Mouse (Mus musculus): ENCODE results near the gene Hivep2. TPM values are rescaled to one million over a fixed set of nuclear protein-coding genes. Genes with fewer than 3 reads are reported as not detected.

Gene Hivep2
- polyA plus RNA-seq, 1 experiment from 2014 or later = 7.9 TPM

- Histone ChIP-seq H3K9ac (ENCODE audit: low read depth, low read length) (no peak overlapping the region), H3K4me3 (ENCODE audit: low read length) (no peak overlapping the region), H3K9me3 (ENCODE audit: control insufficient read depth, low read length) (no peaks in the 10 kb centered on the region), H3K27ac (ENCODE audit: low read depth, low read length) (no peak overlapping the region), H3K36me3 (ENCODE audit: control insufficient read depth, insufficient read depth, low read length) (no peaks in the 10 kb centered on the region), H3K27me3 (ENCODE audit: control insufficient read depth, insufficient read depth, low read length) (no peaks in the 10 kb centered on the region), H3K4me1 (ENCODE audit: control insufficient read depth, insufficient read depth, low read length) (peaks cover 7% of the 10 kb centered on the region; the same call in 1 of the 2 replicates), H3K4me2 (replicated peaks; ENCODE audit: low read depth, low read length) (no peak overlapping the region)
- ATAC-seq (ENCODE audit: low FRiP score, low TSS enrichment) = no peak
- 86% methylated on average over 12 of the region's 12 CpGs for WGBS
Observed at GRCm38 (mm10) chr10:14085241-14085659, 119.4 kb downstream of the Hivep2 start.

DNA sequence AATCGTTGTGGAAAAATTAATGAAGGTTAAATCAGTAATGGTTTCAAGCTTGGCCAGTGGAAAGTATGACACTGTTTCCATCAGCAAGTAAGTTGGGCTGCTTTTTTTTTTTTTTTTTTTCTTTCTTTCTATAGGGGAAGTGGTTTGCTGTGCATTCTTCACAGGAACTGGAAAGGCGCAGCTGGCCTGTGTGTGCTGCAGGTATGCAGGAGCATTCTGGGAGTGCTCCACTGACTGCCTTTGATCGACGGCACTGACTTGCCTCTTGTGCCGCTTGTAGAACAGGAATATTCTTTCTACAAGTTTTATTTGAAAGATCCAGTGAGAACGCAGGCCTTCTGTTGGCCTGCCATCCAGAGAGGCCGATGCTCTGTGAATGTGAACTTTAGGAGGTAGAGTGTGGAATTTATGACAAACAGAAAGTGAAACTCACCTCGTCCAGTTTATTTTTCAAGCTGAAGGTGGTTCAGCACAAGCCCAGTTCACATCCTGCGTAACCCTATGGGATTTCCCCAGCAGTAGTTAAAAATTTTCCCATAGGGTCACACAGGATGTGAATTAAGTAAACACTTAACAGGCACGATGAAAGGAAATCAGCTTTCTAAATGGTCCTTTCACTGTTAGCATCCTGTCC, 120.1 kb downstream of the Hivep2 start:
- Histone ChIP-seq H3K4me3 (ENCODE audit: low read length) (no peak overlapping the region), H3K36me3 (ENCODE audit: control insufficient read depth, insufficient read depth, low read length) (no peaks in the 10 kb centered on the region), H3K4me1 (ENCODE audit: control insufficient read depth, insufficient read depth, low read length) (peaks cover 7% of the 10 kb centered on the region; the same call in 1 of the 2 replicates), H3K27me3 (ENCODE audit: control insufficient read depth, insufficient read depth, low read length) (no peaks in the 10 kb centered on the region), H3K9me3 (ENCODE audit: control insufficient read depth, low read length) (no peaks in the 10 kb centered on the region), H3K27ac (ENCODE audit: low read depth, low read length) (peak overlapping the region; percentile 53; the same call in 1 of the 2 replicates), H3K9ac (ENCODE audit: low read depth, low read length) (no peak overlapping the region), H3K4me2 (replicated peaks; ENCODE audit: low read depth, low read length) (peak overlapping the region; percentile 15; the same call in 1 of the 2 replicates)
- ATAC-seq (ENCODE audit: low FRiP score, low TSS enrichment) = no peak
- 57% methylated on average over 10 of the region's 10 CpGs for WGBS

- H3K36me3 ChIP-seq (ENCODE audit: control insufficient read depth, insufficient read depth, low read length) = no peaks in the 10 kb centered on the region
- no peak for ATAC-seq (ENCODE audit: low FRiP score, low TSS enrichment)
- no peaks in the 10 kb centered on the region for H3K27me3 ChIP-seq (ENCODE audit: control insufficient read depth, insufficient read depth, low read length)
- H3K4me3 ChIP-seq (ENCODE audit: low read length) = no peak overlapping the region
- H3K27ac ChIP-seq (ENCODE audit: low read depth, low read length) = no peak overlapping the region
- WGBS = 69% methylated on average over 7 of the region's 7 CpGs
- H3K9me3 ChIP-seq (ENCODE audit: control insufficient read depth, low read length) = 0 out of 2 replicates have a peak, but pooled peaks cover 3% of the 10 kb centered on the region
- H3K4me1 ChIP-seq (ENCODE audit: control insufficient read depth, insufficient read depth, low read length) = peaks cover 7% of the 10 kb centered on the region; the same call in 1 of the 2 replicates
- H3K9ac ChIP-seq (ENCODE audit: low read depth, low read length) = no peak overlapping the region
- no peak overlapping the region for H3K4me2 ChIP-seq (replicated peaks; ENCODE audit: low read depth, low read length)
Observed at GRCm38 (mm10) chr10:14087316-14087715, 121.4 kb downstream of the Hivep2 start.

- no peak for ATAC-seq (ENCODE audit: low FRiP score, low TSS enrichment)
- no peak overlapping the region for H3K4me3 ChIP-seq (ENCODE audit: low read length)
- H3K36me3 ChIP-seq (ENCODE audit: control insufficient read depth, insufficient read depth, low read length) = no peaks in the 10 kb centered on the region
- no peak overlapping the region for H3K27ac ChIP-seq (ENCODE audit: low read depth, low read length)
- 0 out of 2 replicates have a peak, but pooled peaks cover 3% of the 10 kb centered on the region for H3K9me3 ChIP-seq (ENCODE audit: control insufficient read depth, low read length)
- no peaks in the 10 kb centered on the region for H3K27me3 ChIP-seq (ENCODE audit: control insufficient read depth, insufficient read depth, low read length)
- WGBS = 58% methylated on average over 9 of the region's 9 CpGs
- no peak overlapping the region for H3K9ac ChIP-seq (ENCODE audit: low read depth, low read length)
- H3K4me2 ChIP-seq (replicated peaks; ENCODE audit: low read depth, low read length) = no peak overlapping the region
- peaks cover 7% of the 10 kb centered on the region; the same call in 1 of the 2 replicates for H3K4me1 ChIP-seq (ENCODE audit: control insufficient read depth, insufficient read depth, low read length)
Observed at GRCm38 (mm10) chr10:14089488-14089887, 123.6 kb downstream of the Hivep2 start.

DNA sequence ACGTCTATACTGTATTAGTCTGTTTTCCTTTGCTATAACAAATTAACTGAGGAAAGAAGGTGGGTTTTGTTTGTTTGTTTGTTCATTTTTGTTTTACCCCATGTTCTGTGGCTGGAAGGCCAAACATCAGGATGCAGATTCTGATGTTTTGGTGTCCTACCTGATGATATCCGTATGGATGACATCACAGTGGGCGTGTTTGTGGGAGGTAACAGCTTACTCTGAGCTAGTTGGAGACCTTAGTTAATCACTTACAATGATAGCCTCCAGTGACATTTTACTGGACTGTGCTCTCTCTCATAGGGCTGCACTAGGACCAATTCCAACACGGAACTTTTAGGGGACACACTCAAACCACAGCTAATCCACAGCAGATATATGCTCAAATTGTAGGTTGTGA, 128.2 kb downstream of the Hivep2 start:
- H3K9ac ChIP-seq (ENCODE audit: low read depth, low read length) = no peak overlapping the region
- whole genome bisulfite sequencing = 87% methylated on average over 4 of the region's 4 CpGs

GRCm38 (mm10) chr10:14096045-14096444, 130.2 kb downstream of the Hivep2 start:
- Histone ChIP-seq H3K36me3 (ENCODE audit: control insufficient read depth, insufficient read depth, low read length) (no peaks in the 10 kb centered on the region), H3K9me3 (ENCODE audit: control insufficient read depth, low read length) (0 out of 2 replicates have a peak, but pooled peaks cover 3% of the 10 kb centered on the region), H3K4me1 (ENCODE audit: control insufficient read depth, insufficient read depth, low read length) (no peaks in the 10 kb centered on the region), H3K27ac (ENCODE audit: low read depth, low read length) (no peak overlapping the region), H3K4me2 (replicated peaks; ENCODE audit: low read depth, low read length) (no peak overlapping the region), H3K9ac (ENCODE audit: low read depth, low read length) (no peak overlapping the region), H3K27me3 (ENCODE audit: control insufficient read depth, insufficient read depth, low read length) (no peaks in the 10 kb centered on the region), H3K4me3 (ENCODE audit: low read length) (no peak overlapping the region)
- WGBS = 87% methylated on average over 3 of the region's 3 CpGs
- ATAC-seq (ENCODE audit: low FRiP score, low TSS enrichment) = no peak

More for the DNA sequence above, 128.2 kb downstream of the Hivep2 start:
- H3K4me2 ChIP-seq (replicated peaks; ENCODE audit: low read depth, low read length) = no peak overlapping the region
- 0 out of 2 replicates have a peak, but pooled peaks cover 3% of the 10 kb centered on the region for H3K9me3 ChIP-seq (ENCODE audit: control insufficient read depth, low read length)
- ATAC-seq (ENCODE audit: low FRiP score, low TSS enrichment) = no peak
- no peak overlapping the region for H3K27ac ChIP-seq (ENCODE audit: low read depth, low read length)
- no peaks in the 10 kb centered on the region for H3K36me3 ChIP-seq (ENCODE audit: control insufficient read depth, insufficient read depth, low read length)
- no peaks in the 10 kb centered on the region for H3K4me1 ChIP-seq (ENCODE audit: control insufficient read depth, insufficient read depth, low read length)
- H3K4me3 ChIP-seq (ENCODE audit: low read length) = no peak overlapping the region
- no peaks in the 10 kb centered on the region for H3K27me3 ChIP-seq (ENCODE audit: control insufficient read depth, insufficient read depth, low read length)

DNA sequence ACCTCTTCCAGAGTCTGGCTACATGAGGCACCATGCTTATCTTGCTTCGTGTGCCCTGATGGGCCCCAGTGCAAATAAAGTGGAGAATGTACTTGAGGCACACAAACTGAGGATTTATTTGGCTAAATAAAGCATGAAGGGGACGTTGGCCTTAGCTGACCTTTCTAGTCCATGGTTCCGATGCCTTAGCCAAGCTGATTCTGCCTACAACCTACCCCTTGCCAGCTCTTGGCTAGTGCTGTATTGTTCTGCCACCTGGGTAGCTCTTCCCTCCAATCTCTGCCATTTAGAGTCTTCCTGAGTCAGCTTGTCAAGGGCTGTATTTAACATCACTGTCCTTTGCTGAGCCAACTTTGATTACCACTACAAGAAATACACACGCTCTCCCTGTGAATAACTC, 133.3 kb downstream of the Hivep2 start:
- Histone ChIP-seq H3K9ac (ENCODE audit: low read depth, low read length) (no peak overlapping the region), H3K4me3 (ENCODE audit: low read length) (no peak overlapping the region), H3K4me1 (ENCODE audit: control insufficient read depth, insufficient read depth, low read length) (no peaks in the 10 kb centered on the region), H3K9me3 (ENCODE audit: control insufficient read depth, low read length) (no peaks in the 10 kb centered on the region), H3K4me2 (replicated peaks; ENCODE audit: low read depth, low read length) (no peak overlapping the region), H3K27me3 (ENCODE audit: control insufficient read depth, insufficient read depth, low read length) (no peaks in the 10 kb centered on the region), H3K36me3 (ENCODE audit: control insufficient read depth, insufficient read depth, low read length) (no peaks in the 10 kb centered on the region), H3K27ac (ENCODE audit: low read depth, low read length) (no peak overlapping the region)
- WGBS = 80% methylated on average over 4 of the region's 4 CpGs
- no peak for ATAC-seq (ENCODE audit: low FRiP score, low TSS enrichment)

DNA sequence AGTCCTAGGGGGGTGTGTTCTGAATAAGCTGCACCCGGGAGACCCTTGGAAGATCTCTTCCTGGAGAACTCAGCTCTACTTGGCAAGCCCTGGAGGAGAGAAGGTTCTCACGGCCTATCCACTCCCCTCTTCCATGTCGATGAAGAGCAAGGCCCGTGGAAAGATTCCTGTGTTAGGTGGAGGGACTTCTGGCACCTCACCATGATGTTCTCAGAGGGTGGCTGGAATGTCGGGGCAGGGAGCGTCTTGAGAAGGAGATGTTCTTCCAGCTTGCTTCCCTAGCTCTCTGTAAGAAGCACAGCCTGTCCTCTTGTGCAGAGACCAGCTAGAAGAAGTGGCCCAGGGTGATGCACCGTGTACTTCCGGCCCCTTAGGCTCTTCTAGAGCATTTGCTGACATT, 134.2 kb downstream of the Hivep2 start:
- WGBS = 90% methylated on average over 8 of the region's 8 CpGs
- H3K9ac ChIP-seq (ENCODE audit: low read depth, low read length) = no peak overlapping the region
- no peak for ATAC-seq (ENCODE audit: low FRiP score, low TSS enrichment)

GRCm38 (mm10) chr10:14100847-14101246, 135.0 kb downstream of the Hivep2 start:
- Histone ChIP-seq H3K36me3 (ENCODE audit: control insufficient read depth, insufficient read depth, low read length) (no peaks in the 10 kb centered on the region), H3K9ac (ENCODE audit: low read depth, low read length) (no peak overlapping the region), H3K4me3 (ENCODE audit: low read length) (no peak overlapping the region), H3K4me2 (replicated peaks; ENCODE audit: low read depth, low read length) (no peak overlapping the region), H3K27ac (ENCODE audit: low read depth, low read length) (no peak overlapping the region), H3K9me3 (ENCODE audit: control insufficient read depth, low read length) (no peaks in the 10 kb centered on the region), H3K4me1 (ENCODE audit: control insufficient read depth, insufficient read depth, low read length) (no peaks in the 10 kb centered on the region), H3K27me3 (ENCODE audit: control insufficient read depth, insufficient read depth, low read length) (no peaks in the 10 kb centered on the region)
- no peak for ATAC-seq (ENCODE audit: low FRiP score, low TSS enrichment)
- WGBS = 90% methylated on average over 3 of the region's 3 CpGs

More for the DNA sequence above, 134.2 kb downstream of the Hivep2 start:
- Histone ChIP-seq H3K9me3 (ENCODE audit: control insufficient read depth, low read length) (no peaks in the 10 kb centered on the region), H3K36me3 (ENCODE audit: control insufficient read depth, insufficient read depth, low read length) (no peaks in the 10 kb centered on the region), H3K4me1 (ENCODE audit: control insufficient read depth, insufficient read depth, low read length) (no peaks in the 10 kb centered on the region), H3K4me3 (ENCODE audit: low read length) (no peak overlapping the region), H3K27ac (ENCODE audit: low read depth, low read length) (no peak overlapping the region), H3K4me2 (replicated peaks; ENCODE audit: low read depth, low read length) (no peak overlapping the region), H3K27me3 (ENCODE audit: control insufficient read depth, insufficient read depth, low read length) (no peaks in the 10 kb centered on the region)

Measured in kidney, embryonic 14.5 days (tissue).